Mouse (Mus musculus) left cerebral cortex, adult 8-10 months (tissue): ENCODE measurements around the gene Hcn1. TPM values are rescaled to one million over a fixed set of nuclear protein-coding genes. Genes with fewer than 3 reads are reported as not detected.

Source experiments
- DNase-seq, 2 experiments: peaks; one replicate each; pipeline ENCODE4 v3.0.0; 2022; ENCODE audit warnings: low spot score in 2 of 2
- total RNA-seq, 4 experiments: library from RNA; stranded (reverse); gene quantifications; 2 replicates each; pipeline ENCODE4 v1.2.4; 2022

Hcn1 gene
- total RNA-seq, 4 experiments from 2014 or later = 29.7 to 36.3 (median 33.2) TPM

DNA sequence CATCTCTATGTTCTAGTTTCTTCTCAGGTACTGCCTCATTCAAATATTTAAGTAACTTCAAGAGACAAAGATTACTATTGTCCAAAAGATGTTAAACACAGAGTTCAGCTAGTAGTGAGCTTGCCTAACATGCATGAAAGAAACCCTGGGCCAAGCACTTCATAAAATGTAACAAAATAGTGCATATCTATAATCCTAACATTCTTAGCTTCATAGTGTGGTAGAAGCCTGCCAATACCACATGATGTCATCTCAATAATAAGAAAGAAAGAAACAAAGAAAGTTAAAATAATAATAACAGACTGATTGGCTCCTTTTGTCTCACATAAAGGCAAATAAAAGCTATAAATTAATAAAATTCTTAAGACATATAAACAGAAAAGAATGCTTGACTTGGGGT lies 103.5 kb downstream of the Hcn1 start:
- DNase-seq = no peak

DNA sequence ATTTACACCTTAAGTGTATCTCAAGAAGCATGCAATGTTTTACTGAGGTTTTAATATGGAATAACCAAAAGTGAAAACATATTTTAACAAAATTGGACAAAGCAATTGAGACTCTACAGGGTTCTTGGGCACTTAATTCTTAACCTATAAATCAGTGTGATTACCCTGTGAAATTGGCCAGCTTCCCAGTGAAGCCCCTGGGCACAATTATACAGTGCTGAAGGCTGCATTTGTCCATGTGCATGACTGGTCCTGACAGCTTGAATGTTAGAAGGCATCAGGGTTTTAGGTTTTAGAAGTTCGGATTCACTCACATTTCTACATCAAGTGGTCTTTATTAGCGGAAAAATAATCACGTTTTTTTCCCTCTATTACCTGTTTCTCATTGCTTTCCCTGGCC lies 103.9 kb downstream of the Hcn1 start:
- no peak for DNase-seq

DNA sequence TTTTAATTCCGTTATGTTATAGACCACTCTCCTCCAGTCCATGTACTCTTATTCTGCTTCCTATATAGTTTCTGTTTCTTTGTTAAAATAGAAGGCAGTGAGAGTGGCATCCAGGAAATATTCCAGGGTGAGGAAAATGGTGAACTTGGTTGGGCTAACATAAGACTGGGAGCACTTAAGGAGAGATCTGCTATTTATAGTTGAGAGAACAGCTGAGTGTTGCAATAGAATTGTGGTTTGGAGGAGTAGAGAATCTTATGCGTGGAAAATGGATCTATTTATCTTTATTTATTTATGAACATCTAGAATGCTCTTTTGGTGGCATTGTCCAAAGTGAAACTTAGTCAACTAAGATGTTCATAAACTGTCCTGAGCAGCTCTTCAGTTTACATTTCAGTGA lies 104.4 kb downstream of the Hcn1 start:
- no peak for DNase-seq

DNA sequence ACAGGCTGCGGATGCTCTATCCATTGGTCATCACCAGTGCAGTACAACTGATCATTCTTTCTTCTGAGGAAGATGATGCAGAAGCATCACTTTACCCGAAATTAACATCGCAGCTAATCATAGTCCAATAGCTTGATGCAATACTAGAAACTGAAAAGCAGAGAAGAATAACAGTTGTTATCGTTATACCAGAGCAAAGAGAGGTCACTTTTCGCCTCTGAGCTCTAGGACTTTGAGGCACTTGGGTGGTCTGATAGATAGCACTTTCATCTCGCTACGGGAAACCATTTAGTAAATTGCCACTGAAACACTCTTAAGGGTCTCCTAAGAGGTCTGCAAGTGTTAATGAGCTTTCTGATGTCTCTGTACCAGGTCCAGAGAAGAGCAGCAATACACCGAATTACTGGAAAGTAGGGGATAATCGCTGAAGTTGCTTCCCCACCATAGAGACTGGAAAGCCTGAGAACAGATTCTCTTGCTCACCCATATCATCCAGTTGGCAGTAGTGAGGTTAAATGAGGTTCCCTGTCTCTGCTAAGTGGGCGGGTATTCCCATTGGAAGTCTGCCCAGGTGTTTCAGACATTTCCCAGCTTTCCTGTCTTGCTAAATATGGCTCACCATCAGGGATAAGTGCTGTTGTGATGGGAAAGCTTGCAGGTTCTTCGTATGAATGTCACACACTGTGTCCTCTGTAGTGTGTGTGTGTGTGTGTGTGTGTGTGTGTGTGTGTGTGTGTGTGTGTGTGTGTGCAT lies 105.0 kb downstream of the Hcn1 start:
- DNase-seq = peak in 1 of 2 experiments; percentile 57

DNA sequence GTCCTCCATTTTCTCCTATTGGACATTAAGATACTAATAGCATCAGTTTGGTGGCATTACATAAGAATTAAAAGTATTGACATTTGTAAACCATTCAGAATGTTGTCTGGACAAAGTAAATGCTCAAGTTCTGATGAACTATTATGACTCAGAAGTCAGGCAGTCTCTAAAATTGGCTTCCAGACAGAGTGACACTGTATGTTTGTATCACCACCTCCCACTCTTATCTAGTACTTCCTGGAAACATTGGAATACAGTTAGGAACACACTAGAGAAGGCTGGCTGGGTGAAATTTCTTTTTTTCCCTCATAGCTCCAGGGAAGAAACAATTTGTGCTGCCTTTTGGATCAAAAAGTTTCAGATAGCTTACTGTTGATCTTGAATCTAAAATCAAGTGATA lies 108.7 kb downstream of the Hcn1 start:
- no peak for DNase-seq

DNA sequence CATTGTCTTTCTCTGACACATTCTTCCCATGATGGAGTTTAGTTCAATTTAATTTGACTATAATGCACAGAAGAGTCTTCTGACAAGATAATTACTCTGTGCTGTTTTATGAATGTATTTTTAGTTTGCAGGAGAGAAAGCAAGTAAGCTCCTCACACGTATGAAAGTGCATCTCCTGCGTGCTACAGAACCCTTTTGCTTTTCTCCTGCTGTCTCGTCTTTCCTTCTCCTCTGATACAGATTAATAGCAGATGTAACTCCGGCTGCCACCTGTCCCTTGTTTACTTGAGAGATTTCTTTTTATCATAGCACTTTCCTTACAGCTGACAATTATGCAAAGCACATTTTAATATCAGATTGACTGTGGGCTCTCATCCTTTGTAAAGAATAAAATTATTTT lies 120.0 kb downstream of the Hcn1 start:
- DNase-seq = no peak

DNA sequence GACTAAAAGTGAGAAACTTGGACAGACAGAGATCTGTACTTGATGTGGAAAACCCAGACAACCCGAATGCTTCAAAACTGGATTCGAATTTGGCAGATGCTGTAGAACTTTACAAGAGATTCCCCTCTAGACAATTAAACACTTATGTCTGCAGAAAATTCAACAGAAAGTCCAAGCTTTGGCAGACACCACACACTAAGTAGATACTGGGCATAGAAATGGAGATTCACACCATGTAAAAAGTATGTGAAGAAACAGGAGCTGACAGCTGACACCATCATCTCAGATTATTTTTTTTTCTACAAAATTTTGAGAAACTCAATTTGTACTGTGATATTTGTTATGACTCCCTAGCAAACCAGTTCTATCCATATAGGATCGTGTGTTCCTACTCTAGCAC lies 122.0 kb downstream of the Hcn1 start:
- DNase-seq = no peak

DNA sequence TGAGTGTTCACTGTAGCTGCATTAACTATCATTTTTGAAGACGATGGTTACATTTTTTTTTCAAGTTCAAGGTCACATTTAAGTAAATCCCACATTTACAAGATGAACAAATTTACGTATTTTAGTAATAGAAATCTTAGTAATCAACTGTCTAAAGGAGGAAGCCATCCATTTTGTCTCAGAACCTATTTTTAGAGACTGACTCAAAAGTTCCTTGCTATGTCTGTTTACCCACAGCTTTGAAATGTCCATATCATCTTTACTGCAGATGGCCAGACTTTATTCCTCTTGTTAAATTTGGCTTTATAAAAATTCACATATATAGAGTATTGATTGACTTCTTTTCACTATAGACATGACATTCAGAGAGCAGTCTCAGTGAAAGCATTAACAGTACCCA lies 126.3 kb downstream of the Hcn1 start:
- DNase-seq = no peak

DNA sequence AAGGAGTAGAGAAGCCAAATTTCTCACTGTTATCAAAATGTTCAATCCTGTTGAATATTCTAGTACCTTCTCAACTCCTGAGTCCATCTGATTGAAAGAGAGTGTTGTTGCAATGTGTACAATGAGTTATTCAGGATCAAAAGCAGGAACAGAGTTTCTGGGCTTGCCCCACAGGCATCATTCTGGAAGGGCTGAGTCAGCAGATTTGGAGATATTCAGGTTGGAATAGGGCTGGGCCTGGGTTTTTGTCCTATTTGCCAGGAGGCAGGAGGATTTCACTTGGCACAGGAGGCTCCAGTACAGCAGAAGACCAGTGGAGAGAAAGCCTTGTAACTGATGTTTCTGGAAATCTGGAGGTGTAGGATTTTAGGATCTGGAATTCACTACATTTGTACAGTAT lies 130.6 kb downstream of the Hcn1 start:
- DNase-seq = no peak

DNA sequence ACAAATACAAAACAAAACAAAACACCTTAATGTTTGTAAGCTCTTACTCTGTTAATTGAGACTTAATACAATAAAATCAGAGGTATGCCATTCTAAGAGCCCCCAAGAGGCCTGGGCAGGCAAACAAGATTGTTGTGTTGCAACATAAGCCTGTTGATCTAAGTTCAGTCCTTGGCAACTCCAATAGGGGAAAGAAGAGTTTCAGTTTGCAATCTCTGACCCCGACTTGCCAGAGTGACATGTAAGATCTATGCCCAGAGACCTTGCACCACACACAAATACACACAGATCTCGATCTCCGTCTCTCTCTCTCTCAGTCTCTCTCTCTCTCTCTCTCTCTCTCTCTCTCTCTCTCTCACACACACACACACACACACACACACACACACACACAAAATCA lies 142.3 kb downstream of the Hcn1 start:
- no peak for DNase-seq

DNA sequence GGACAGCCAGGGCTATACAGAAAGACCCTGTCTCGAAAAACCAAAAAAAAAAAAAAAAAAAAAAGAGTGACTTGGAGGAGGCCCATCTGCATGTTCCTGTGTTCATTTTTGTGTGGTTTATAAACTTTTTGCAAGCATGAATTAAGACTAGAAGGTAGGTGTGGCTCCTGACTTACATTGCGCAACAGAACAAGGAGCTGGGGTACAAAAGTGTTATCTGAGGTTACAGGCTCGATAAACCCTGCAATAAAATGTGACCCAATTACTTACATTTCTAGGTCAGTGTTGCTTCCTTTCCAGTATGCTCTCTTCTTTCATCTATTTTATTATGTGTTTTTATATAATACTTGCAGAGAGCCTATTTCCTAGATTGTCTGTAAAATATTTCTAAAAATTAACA lies 143.1 kb downstream of the Hcn1 start:
- no peak for DNase-seq

DNA sequence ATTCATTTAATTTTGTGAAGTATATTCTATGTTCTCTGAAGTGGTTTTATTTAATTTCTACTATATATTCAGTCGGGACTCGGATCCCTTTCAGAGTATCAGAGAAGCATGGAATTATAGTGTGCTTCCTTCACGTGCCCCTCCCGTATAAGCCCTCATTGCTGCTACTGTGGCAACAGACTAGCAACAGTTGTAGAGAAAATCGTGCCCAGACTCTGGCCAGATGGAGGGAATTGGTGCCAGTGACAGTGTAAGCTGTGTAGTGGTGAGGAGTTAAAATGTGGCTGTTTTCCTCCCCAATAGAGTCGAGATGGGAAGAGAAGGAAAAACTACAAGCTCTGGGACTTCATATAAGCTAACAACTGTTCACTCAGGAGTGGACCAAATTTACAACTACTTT lies 163.4 kb downstream of the Hcn1 start:
- DNase-seq = peak in 1 of 2 experiments; percentile 26

DNA sequence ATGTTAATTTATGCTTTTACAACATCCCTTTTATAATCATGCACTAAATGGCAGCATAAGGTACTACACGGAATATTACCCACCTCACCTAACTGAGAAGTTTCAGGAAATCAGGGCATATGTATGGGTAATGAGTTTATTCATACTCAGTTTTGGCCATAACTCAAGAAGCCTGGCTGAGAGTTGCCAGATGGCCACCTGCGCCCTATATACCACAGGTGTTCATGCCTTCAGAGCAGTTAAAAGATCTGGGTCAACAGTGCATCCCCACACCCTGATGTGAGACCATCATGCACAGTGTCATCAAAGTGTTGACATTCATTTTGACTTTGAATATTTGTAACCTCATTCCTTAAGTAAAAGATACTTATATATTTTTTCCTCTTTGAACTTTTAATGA lies 183.3 kb downstream of the Hcn1 start:
- no peak for DNase-seq

DNA sequence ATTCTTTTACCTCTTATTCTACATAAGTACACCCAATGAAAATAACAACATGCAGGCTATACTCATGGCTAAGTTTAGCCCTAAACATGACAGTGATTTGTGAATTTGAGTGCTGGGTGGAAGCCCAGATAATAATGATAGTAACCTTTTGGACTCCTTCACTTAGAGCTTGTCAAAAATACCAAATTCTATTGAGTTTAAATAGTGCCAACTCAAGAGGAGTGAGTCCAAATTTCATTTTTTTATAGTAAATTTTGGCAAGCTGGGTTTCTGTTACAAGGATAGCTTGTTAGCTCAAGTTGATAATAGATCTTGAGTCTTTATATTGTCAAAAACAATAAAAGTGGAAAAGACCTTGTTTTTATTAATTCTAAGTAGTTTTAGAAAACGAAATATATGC lies 190.7 kb downstream of the Hcn1 start:
- DNase-seq = no peak

DNA sequence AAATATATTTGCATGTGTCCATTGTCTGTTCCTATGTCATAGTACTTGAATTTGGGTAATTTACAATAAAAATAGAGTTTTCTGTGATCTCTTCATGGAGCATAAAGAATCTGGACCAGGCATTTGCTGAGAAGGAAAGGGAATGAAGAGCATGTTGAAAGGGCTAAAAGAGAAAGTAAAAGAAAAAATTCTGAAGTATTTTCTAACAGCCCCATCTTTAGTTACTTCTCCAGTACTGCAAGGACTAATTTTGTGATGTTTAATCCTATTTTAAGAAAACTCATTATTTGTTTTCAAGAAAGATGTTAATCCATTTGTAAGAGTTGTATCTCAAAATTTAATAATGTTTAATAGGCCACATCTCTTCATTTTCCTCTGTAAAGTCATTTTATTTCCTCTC lies 198.9 kb downstream of the Hcn1 start:
- no peak for DNase-seq

DNA sequence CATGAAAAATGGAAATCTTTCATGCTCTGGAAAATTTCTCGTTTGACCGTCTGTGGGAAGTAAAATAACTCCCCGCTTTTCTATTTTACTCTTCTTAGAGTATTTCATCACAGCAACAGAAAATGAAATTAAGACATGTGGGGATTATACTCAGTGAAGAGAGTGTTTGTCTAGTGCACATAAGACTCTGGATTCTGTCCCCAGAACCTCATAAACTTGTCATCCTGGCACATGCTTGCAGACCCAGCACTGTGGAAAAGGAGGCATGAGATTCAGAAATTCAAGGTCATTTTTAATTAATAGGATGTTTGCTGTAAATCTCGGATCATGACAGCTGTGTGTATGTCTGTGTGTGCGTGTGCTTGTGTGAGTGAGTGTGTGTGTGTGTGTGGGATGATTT lies 225.5 kb downstream of the Hcn1 start:
- no peak for DNase-seq

DNA sequence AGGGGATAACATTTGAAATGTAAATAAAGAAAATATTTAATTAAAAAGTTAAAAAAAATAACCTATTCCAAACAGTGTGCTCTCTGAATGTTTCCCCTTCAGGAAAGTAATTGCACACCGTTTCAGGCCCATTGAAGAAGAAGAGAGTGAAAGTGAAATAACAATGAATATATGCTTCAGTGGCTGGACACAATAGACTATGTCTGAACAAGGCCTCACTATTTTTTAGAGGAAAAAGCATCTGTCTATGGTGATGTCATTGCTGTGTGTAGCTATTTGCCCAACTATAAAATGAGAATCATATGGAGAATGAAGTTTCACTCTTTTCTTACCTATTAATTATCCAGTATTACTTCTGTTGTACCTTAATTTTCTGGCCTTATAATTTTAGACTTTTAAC lies 234.5 kb downstream of the Hcn1 start:
- no peak for DNase-seq

DNA sequence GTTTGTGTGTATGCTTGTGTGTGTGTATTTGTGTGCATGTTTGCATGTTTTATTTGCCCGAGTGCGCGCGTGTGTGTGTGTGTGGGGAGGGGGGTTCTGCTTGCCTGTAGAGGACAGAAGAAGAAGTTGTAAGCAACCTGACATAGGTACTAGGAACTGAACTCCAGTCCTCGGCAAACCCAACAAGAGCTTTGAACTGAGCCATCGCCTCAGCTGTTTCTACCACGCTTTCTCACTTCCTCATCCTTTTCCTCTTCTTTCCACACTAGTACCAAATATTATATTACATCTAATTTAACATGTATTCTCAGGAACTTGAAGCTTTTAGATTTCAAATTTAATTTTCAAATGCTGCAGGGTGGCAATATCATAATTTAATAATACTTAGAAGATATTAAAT lies 236.1 kb downstream of the Hcn1 start:
- DNase-seq = no peak

DNA sequence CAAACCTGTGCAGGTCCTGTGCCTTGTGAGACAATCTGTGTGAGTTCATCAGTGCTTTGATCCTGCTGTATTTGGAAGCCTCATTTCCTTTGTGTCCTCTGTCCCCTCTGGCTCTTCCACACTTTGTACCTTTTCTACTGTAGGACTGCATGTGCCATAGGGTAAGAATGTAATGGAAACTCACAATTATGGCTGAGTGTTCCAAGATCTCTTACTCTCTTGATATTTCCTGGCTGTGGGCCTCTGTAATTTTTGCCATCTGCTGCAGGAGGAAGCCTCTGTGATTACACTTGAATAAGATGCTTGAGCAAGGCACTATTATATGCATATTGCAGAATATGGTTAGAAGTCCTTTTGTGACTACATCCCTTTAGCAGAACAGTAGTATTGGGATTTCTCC lies 240.2 kb downstream of the Hcn1 start:
- DNase-seq = no peak

DNA sequence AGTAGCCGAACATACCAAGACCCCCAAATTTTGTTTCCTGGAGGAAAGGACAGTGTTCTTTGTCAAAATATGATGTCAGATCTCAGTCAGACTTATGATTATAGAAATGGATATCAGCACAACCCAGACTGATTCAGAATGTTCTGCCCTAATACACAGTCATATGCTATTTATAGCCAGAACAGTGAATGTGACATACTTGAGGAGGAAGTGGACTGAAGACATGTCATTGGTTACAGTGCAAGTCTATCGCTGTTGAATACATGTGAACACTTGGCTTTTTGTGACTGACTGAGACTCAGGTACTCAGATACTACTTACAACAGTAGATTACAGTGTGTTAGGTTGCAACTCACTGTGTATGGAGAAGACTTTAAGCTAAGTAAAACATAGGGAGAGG lies 245.2 kb downstream of the Hcn1 start:
- no peak for DNase-seq

DNA sequence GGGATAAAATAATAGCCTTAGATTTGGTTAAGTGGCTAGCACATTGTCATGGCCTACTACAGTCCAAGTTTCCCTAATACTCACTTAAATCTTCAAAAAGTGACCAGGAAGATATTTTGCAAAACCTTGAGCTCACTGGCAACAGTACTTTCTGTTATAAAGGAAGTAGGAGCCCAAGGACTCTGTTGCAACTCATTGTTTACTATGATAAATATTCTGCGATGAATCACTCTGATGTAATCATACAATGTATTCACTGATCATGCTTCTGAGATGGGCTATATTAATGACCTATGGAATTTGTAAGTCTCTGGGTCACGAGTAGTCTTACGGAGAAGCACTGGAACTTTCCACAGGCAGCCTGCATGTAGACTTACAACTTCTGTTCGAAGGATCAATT lies 246.6 kb downstream of the Hcn1 start:
- no peak for DNase-seq

DNA sequence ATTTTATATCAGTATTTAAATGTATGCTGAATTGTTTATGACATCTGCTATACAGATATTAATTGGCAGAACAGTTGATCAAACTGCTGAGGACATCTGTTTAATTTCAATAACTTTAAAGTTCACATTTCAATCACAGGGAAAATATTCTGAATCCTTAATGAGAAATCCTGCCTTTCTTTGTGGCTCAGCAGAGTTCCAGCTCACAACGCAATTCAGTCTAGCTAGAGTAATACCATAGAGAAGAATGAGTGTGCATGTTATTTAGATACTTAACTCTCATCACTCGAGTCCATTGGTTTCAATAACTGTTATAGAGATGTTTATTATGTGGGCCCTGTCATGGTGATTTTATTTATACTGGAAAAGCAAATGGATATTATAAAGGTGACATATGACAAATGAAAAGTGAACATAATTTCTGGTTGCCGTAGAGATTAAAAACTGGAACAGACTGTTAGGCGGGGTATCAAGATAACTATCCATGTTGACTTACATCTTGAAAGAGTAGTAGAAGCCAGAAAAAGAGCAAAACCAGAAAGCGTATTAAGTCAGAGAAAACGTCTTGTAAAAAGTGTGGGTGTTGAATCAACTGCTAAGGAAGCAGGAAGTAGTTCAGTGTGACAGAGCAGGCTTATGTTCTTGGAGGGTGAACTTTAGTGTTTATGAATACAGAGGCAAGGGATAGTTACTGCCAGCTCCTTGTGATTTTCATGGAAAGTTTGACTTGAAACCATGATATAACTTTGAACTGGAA lies 250.0 kb downstream of the Hcn1 start:
- DNase-seq = no peak

DNA sequence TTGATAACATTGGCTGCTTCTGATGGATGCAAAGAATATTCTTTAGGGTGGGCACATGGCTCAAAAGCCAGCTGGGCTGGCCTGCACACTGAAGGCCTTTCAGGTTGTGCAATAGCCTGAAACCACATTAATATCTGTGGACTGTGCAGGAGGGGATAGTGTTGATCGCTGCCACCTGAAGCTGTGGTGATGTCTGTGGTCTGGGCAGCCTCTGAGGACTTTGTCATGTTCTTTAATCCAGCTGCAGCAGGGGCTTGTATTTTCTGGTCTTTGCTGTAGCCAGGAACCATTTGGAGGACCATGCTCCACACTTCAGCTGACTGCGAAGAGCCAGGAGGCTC lies 250.6 kb downstream of the Hcn1 start:
- no peak for DNase-seq
